Mouse (Mus musculus) brain, embryonic 14.5 days (tissue): Measurements from ENCODE around the gene Pinlyp.

Experiments
- CTCF ChIP-seq: fragments of 200-500 bp; IDR thresholded peaks from 2 replicates; pipeline ENCODE4 v1.5.1; 2012; ENCODE audit warnings: inconsistent platforms, mild to moderate bottlenecking, moderate library complexity, borderline replicate concordance; ENCODE audit not compliant: insufficient read depth, insufficient read length; ENCODE audit errors: extremely low read depth
- POLR2A ChIP-seq: fragments of 200-500 bp; IDR thresholded peaks from 2 replicates; pipeline ENCODE4 v1.6.1; 2012; ENCODE audit warnings: mild to moderate bottlenecking, inconsistent platforms, borderline replicate concordance; ENCODE audit not compliant: poor library complexity, insufficient read depth, insufficient read length, severe bottlenecking; ENCODE audit errors: extremely low read depth

DNA sequence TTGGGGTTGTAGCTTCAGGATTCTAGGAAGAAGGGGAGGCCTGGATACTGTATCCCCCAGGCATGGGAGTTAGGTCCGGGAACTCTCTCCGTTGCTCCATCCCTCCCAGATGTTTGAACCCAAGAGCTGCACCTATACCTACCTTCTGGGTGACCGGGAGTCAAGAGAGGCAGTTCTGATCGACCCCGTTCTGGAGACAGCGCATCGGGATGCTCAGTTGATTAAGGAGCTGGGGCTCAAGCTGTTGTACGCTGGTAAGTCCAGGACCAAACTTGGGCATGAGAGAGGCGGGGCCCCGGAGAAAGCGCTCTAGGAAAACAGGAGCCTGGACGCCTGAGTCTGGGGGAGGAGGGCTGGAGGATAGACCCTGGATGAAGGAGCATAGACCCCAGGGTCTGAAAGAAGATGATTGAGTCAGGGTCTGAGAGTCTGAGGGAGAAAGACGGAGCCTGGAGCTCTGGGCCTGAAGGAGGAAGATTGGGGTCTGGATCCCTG, 48.4 kb upstream of the Pinlyp start:
- TF ChIP-seq POLR2A (no peak), CTCF (no peak)
